Mouse (Mus musculus) limb, embryonic 14.5 days (tissue): ENCODE results near the gene Zcchc4. TPM values are rescaled to one million over a fixed set of nuclear protein-coding genes. Genes with fewer than 3 reads are reported as not detected.
A peak's percentile ranks its signal among the peaks of the same experiment; 100 is the strongest.

Source experiments
- ATAC-seq: fragments of 200-750 bp; cut with Nextera tagmentation; 2 replicates; pipeline ENCODE4 v1.8.0; 2017; ENCODE audit warnings: low read depth, moderate number of reproducible peaks, moderate TSS enrichment; ENCODE audit not compliant: low FRiP score
- DNase-seq: peaks from one replicate; pipeline ENCODE4 v3.0.0-alpha.2; 2015; ENCODE audit warnings: low spot score
- H3K27ac ChIP-seq: fragments of 300-500 bp; sonication (generic); replicated peaks from 2 replicates; pipeline ENCODE4 v1.5.1; 2014; ENCODE audit warnings: low read depth, mild to moderate bottlenecking, low read length, moderate library complexity, mixed read lengths
- H3K27me3 ChIP-seq: fragments of 300-500 bp; sonication (generic); 2 replicates; pipeline ENCODE4 v1.6.1; 2014; ENCODE audit warnings: low read length, mixed read lengths; ENCODE audit not compliant: control insufficient read depth, insufficient read depth
- H3K36me3 ChIP-seq: fragments of 300-500 bp; sonication (generic); 2 replicates; pipeline ENCODE4 v1.6.1; 2014; ENCODE audit warnings: mild to moderate bottlenecking, low read length, moderate library complexity, mixed read lengths; ENCODE audit not compliant: control insufficient read depth, insufficient read depth
- H3K4me1 ChIP-seq: fragments of 300-500 bp; sonication (generic); 2 replicates; pipeline ENCODE4 v1.6.1; 2014; ENCODE audit warnings: antibody characterized with exemption, low read length, mixed read lengths; ENCODE audit not compliant: control insufficient read depth, insufficient read depth
- H3K4me2 ChIP-seq: fragments of 300-500 bp; sonication (generic); replicated peaks from 2 replicates; pipeline ENCODE4 v1.6.1; 2014; ENCODE audit warnings: low read depth, mild to moderate bottlenecking, low read length, moderate library complexity; ENCODE audit not compliant: severe bottlenecking
- H3K4me3 ChIP-seq: fragments of 300-500 bp; sonication (generic); replicated peaks from 2 replicates; pipeline ENCODE4 v1.5.1; 2014; ENCODE audit warnings: low read length
- H3K9ac ChIP-seq: fragments of 300-500 bp; sonication (generic); 2 replicates; pipeline ENCODE4 v1.6.1; 2014; ENCODE audit warnings: mild to moderate bottlenecking, low read depth, low read length, moderate library complexity; ENCODE audit not compliant: severe bottlenecking
- H3K9me3 ChIP-seq: fragments of 300-500 bp; sonication (generic); 2 replicates; pipeline ENCODE4 v1.6.1; 2016; ENCODE audit warnings: low read length; ENCODE audit not compliant: control insufficient read depth
- POLR2A ChIP-seq: fragments of 200-500 bp; IDR thresholded peaks from 2 replicates; pipeline ENCODE4 v1.8.0; 2012; ENCODE audit warnings: inconsistent platforms, mild to moderate bottlenecking, moderate library complexity, borderline replicate concordance; ENCODE audit not compliant: insufficient read depth, insufficient read length; ENCODE audit errors: extremely low read depth
- WGBS: fragments of 180-500 bp; shearing (Covaris S2); extraction: QIAGEN DNeasy Blood & Tissue Kit; methylation state at CpG from one replicate; pipeline ENCODE4 v1.1.7; 2014; 5-methylcytosine and 5-hydroxymethylcytosine counted together
- polyA plus RNA-seq, 2 experiments: library from polyadenylated mRNA; depleted of rRNA in 1 of 2; stranded (reverse) in 1 of 2; unstranded in 1 of 2; fragments of >200 nt; fragmentation: Nextera tagmentation in 1 of 2; extraction: Ambion mirVana in 1 of 2; gene quantifications; 2 replicates each; pipeline versions ENCODE4 v1.2.1 to v1.2.3; 2012 to 2014

Gene Zcchc4
- polyA plus RNA-seq, 2 experiments: 12.0 to 22.5 TPM

DNA sequence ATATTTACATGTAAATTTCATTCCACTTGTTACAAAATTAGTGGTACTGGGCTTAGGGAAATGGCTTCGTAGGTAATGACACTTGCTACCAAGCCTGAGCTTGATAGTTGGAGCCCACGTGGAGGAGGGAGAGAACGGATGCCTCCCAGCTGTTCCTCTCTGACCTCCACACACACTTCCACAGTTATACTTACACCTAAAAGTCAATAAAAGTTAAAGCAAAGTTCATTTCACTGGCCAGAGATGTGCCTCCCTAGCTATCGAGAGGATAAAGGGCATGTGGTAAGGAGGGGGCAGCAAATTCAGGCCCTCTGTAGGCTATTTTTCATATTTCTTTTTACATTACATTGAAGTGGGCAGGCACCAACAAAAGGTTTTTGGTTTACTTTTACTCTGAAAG lies 52.7 kb downstream of the Zcchc4 start:
- Histone ChIP-seq H3K9ac (no peak overlapping the region), H3K27ac (no peak overlapping the region), H3K27me3 (no peaks in the 10 kb centered on the region), H3K4me2 (no peak overlapping the region), H3K9me3 (no peaks in the 10 kb centered on the region), H3K4me3 (no peak overlapping the region), H3K4me1 (no peaks in the 10 kb centered on the region), H3K36me3 (peaks cover 18% of the 10 kb centered on the region; the same call in 1 of the 2 replicates)
- WGBS: 84% methylated on average over 4 of the region's 4 CpGs
- ATAC-seq (peak; percentile 34; the same call in 1 of the 2 replicates), DNase-seq (no peak)
- no peak for TF ChIP-seq POLR2A

DNA sequence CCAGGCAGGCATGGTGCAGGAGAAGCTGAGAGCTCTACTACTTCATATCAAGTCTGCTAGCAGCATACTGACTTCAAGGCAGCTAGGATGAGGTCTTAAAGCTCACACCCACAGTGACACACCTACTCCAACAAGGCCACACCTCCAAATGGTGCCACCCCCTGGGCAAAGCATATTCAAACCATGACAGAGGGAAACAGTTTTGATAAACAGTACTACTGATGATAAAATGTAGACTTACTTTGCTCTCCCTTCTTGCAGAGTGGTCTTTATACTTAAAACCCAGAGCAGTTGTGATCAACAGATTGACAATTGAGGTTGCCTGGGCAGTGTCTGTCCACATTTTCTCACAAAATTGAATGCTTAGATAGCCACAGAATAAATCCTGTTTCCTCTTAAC lies 57.8 kb downstream of the Zcchc4 start:
- Histone ChIP-seq H3K27me3 (no peaks in the 10 kb centered on the region), H3K27ac (peak overlapping the region; percentile 83), H3K4me1 (peaks cover 9% of the 10 kb centered on the region), H3K36me3 (peaks cover 16% of the 10 kb centered on the region; the same call in 1 of the 2 replicates), H3K9me3 (no peaks in the 10 kb centered on the region), H3K4me3 (peak overlapping the region; percentile 69), H3K4me2 (peak overlapping the region; percentile 67), H3K9ac (peak overlapping the region; percentile 46; the same call in 1 of the 2 replicates)
- DNase-seq: no peak
- no peak for ATAC-seq
- no peak for TF ChIP-seq POLR2A

DNA sequence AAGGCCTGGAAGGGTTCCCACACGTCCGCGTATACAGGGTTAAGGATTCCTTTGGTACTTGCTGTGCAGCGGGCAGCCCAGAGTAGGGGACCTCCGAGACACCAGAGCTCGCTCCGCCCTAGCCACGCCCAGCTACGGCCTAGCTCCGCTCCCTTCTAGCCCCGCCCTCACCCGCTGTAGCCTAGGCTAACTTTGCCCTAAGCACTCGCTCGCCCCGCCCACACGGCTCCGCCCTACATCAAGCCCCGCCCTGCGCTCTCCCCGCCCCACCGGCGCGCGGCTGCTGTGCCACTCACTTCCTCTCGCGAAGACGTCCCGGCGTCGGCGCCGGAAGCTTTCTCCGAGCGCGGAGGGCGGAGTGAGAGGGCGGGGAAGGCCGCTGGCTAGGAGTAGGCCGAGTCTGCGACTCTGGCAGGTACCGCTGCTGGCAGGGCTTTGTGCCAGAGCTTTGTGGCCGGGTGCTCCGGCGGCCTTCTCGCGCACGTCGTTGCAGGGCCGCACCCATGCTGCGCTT lies 58.6 kb downstream of the Zcchc4 start, which contains the start of gene Anapc4:
Gene Anapc4 (plus strand): TSS at position 252 of the 514 bp plus-strand sequence.
- Histone ChIP-seq H3K9me3 (no peaks in the 10 kb centered on the region), H3K9ac (peak within 1 kb of the TSS; percentile 74), H3K36me3 (peaks cover 20% of the 10 kb centered on the region), H3K27me3 (no peaks in the 10 kb centered on the region), H3K27ac (peak within 1 kb of the TSS; percentile 83), H3K4me2 (peak within 1 kb of the TSS; percentile 67), H3K4me3 (peak within 1 kb of the TSS; percentile 69), H3K4me1 (peaks cover 9% of the 10 kb centered on the region)
- TF ChIP-seq POLR2A: peak; percentile 95
- peak; percentile 99 for DNase-seq
- under 1% methylated on average over 46 of the region's 50 CpGs for WGBS
- peak; percentile 98 for ATAC-seq

DNA sequence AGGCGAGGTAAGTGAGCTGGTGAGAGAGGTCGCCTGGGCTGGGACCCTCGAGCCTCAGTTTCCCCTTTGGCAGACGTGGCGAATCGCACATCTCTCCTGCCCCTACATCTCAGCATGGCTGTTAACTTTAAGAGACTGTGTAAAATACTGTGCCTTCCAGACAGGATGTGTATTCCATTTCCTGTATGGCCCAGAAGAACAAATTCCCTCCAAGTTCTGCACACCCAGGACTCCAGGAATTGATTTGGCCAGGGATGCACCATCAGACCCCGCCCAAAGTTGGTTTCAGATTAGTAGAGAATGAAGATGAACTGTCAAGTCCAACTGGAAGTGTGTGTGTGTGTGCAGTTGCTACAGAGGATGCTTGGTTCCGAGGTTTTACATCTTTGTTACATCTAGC lies 59.2 kb downstream of the Zcchc4 start:
- Histone ChIP-seq H3K27me3 (no peaks in the 10 kb centered on the region), H3K4me1 (peaks cover 9% of the 10 kb centered on the region), H3K4me3 (peak overlapping the region; percentile 69), H3K27ac (peak overlapping the region; percentile 83), H3K9me3 (no peaks in the 10 kb centered on the region), H3K36me3 (peaks cover 26% of the 10 kb centered on the region), H3K9ac (peak overlapping the region; percentile 74), H3K4me2 (peak overlapping the region; percentile 67)
- no peak for TF ChIP-seq POLR2A
- ATAC-seq (no peak; the same call in 1 of the 2 replicates), DNase-seq (no peak)
- 9% methylated on average over 8 of the region's 8 CpGs for WGBS

DNA sequence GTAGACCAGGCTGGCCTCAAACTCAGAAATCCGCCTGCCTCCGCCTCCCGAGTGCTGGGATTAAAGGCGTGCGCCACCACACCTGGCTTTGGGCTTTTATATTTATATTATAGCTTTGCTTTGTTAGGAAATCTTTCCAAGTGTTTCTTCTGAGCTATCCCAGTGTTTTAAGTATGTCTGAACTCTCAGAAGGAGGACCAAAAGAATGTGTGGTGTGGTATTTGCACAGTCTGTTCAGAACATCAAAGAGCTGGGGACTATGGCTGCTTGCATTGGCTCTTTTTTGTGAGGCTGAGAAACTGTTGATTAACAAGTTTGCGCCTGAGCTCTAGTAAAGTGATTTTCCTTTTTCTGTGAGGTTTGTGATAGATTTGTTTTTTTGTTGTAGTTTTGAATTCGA lies 69.1 kb downstream of the Zcchc4 start:
- Histone ChIP-seq H3K9ac (no peak overlapping the region), H3K9me3 (no peaks in the 10 kb centered on the region), H3K27ac (no peak overlapping the region), H3K4me3 (no peak overlapping the region), H3K4me1 (no peaks in the 10 kb centered on the region), H3K27me3 (no peaks in the 10 kb centered on the region), H3K4me2 (no peak overlapping the region), H3K36me3 (peaks cover 82% of the 10 kb centered on the region)
- ATAC-seq (no peak), DNase-seq (no peak)
- 92% methylated on average over 7 of the region's 7 CpGs for WGBS
- TF ChIP-seq POLR2A: no peak
